Mouse (Mus musculus) midbrain, embryonic 12.5 days (tissue): ENCODE results near the gene Ccin. TPM values are rescaled to one million over a fixed set of nuclear protein-coding genes. Genes with fewer than 3 reads are reported as not detected.

Source experiments
- ATAC-seq: fragments of 200-750 bp; cut with Nextera tagmentation; 2 replicates; pipeline ENCODE4 v1.8.0; 2017; ENCODE audit warnings: low read depth, moderate TSS enrichment, moderate library complexity; ENCODE audit not compliant: low FRiP score
- H3K27ac ChIP-seq: fragments of 300-500 bp; sonication (generic); replicated peaks from 2 replicates; pipeline ENCODE4 v1.5.1; 2016; ENCODE audit warnings: mild to moderate bottlenecking
- H3K27me3 ChIP-seq: fragments of 300-500 bp; sonication (generic); 2 replicates; pipeline ENCODE4 v1.6.1; 2016; ENCODE audit warnings: mild to moderate bottlenecking
- H3K36me3 ChIP-seq: fragments of 300-500 bp; sonication (generic); 2 replicates; pipeline ENCODE4 v1.6.1; 2016
- H3K4me1 ChIP-seq: fragments of 300-500 bp; sonication (generic); 2 replicates; pipeline ENCODE4 v1.6.1; 2016
- H3K4me2 ChIP-seq: fragments of 300-500 bp; sonication (generic); replicated peaks from 2 replicates; pipeline ENCODE4 v1.6.1; 2016; ENCODE audit warnings: mild to moderate bottlenecking, moderate library complexity
- H3K4me3 ChIP-seq: fragments of 300-500 bp; sonication (generic); 2 replicates; pipeline ENCODE4 v1.5.1; 2016; ENCODE audit warnings: mild to moderate bottlenecking
- H3K9ac ChIP-seq: fragments of 300-500 bp; sonication (generic); replicated peaks from 2 replicates; pipeline ENCODE4 v1.6.1; 2016; ENCODE audit warnings: mild to moderate bottlenecking, moderate library complexity
- H3K9me3 ChIP-seq: fragments of 300-500 bp; sonication (generic); 2 replicates; pipeline ENCODE4 v1.6.1; 2016; ENCODE audit warnings: mild to moderate bottlenecking
- WGBS: fragments of 180-500 bp; shearing (Covaris S2); methylation state at CpG from one replicate; pipeline ENCODE4 v1.1.7; 2016; 5-methylcytosine and 5-hydroxymethylcytosine counted together
- polyA plus RNA-seq: library from polyadenylated mRNA; unstranded; fragments of >200 nt; fragmentation: Nextera tagmentation; extraction: Ambion mirVana; gene quantifications from 2 replicates; pipeline ENCODE4 v1.2.1, GENCODE M21; 2016

The Ccin gene
- polyA plus RNA-seq, 1 experiment from 2014 or later = not detected

DNA sequence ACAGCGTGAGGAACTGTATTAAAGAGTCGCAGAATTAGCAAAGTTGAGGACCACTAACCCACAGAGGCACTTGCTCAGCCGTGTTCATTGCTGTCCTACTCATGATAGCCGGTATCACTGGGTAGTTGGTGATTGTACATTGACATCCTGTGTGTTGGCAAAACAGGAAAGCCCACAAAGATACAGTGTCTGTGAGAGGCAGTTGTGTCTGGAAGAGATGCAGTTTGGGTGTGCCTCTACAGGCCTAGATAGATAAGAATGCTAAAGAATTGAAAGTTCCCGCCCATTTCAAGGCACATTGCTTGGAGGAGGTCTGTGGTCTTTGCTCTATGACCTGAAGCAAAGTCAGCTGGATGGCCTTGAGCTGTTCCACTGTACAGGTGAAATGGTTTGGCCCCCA is 20.8 kb downstream of the Ccin start, which contains the start of gene Clta:
Clta (plus strand) TSS at position 327 of the 400 bp plus-strand sequence.
- Histone ChIP-seq H3K9ac (no peak within 1 kb of the TSS), H3K27ac (no peak within 1 kb of the TSS), H3K4me3 (no peak within 1 kb of the TSS), H3K9me3 (peaks cover 6% of the 10 kb centered on the region; the same call in 1 of the 2 replicates), H3K36me3 (no peaks in the 10 kb centered on the region), H3K4me2 (no peak within 1 kb of the TSS), H3K4me1 (no peaks in the 10 kb centered on the region), H3K27me3 (no peaks in the 10 kb centered on the region; the same call in 1 of the 2 replicates)
- 89% methylated on average over 5 of the region's 5 CpGs for WGBS
- ATAC-seq = no peak

DNA sequence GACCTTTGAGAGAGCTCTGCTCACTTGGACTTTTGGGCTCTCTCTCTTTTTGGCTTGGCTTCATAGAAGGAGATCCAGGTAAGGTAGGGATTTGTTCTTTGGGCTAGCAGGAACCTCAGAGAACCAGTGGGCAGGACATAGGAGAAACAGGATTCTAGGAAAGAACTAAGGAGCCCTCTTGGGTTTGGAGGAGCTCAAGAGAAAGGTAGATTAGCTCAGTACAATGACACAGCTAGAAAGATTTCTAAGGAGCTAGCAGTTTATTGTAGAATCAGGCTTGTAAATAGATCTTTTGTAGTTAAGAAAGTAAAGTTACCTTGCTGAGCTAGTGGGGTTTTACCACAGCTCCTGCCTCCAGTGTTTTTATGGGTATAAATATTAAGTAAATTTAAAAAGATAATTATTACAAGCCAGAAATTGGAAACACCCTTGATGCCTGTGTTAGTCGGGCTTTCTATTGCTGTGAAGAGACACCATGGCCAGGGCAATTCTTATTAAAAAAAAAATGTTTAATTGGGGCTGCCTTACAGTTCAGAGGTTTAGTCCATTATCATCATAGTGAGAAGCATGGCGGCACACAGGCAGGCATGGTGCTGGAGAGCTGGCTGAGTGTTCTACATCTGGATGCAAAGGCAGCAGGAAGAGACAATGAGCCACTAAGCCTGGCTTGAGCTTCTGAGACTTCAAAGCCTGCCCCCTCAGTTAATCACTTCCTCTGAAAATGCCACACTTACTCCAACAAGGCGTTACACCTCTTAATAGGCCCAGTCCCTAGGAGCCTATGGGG is 21.5 kb downstream of the Ccin start:
- Histone ChIP-seq H3K4me2 (no peak overlapping the region), H3K9ac (no peak overlapping the region), H3K4me3 (no peak overlapping the region), H3K9me3 (0 out of 2 replicates have a peak, but pooled peaks cover 2% of the 10 kb centered on the region), H3K36me3 (no peaks in the 10 kb centered on the region), H3K27ac (no peak overlapping the region), H3K4me1 (no peaks in the 10 kb centered on the region), H3K27me3 (no peaks in the 10 kb centered on the region; the same call in 1 of the 2 replicates)
- WGBS = 70% methylated on average over 3 of the region's 3 CpGs
- ATAC-seq = no peak

DNA sequence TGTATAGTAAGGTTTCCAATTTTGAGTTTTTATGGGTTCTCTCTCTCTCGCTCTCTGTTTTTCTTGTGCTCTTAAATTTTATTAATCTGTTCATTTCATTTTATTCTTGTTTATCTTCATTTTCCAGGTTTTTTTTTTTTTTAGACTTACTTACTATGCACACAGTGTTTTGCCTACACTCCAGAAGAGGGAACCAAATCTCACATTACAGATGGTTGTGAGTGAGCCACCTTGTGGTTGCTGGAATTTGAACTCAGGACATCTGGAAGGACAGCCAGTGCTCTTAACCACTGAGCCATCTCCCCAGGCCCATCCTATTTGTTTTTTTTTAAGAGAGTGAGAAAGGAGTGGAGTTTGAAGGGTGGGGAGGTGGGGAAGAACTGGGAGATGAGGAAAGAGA is 26.9 kb downstream of the Ccin start:
- ATAC-seq = no peak
- no peaks in the 10 kb centered on the region for H3K36me3 ChIP-seq
- no peak overlapping the region for H3K4me2 ChIP-seq
- peaks cover 19% of the 10 kb centered on the region for H3K4me1 ChIP-seq
- 96% methylated on average over 1 of the region's 1 CpGs for WGBS
- 0 out of 2 replicates have a peak, but pooled peaks cover 2% of the 10 kb centered on the region for H3K9me3 ChIP-seq
- no peak overlapping the region for H3K4me3 ChIP-seq
- 0 out of 2 replicates have a peak, but pooled peaks cover 3% of the 10 kb centered on the region for H3K27me3 ChIP-seq
- no peak overlapping the region for H3K27ac ChIP-seq
- H3K9ac ChIP-seq = no peak overlapping the region

DNA sequence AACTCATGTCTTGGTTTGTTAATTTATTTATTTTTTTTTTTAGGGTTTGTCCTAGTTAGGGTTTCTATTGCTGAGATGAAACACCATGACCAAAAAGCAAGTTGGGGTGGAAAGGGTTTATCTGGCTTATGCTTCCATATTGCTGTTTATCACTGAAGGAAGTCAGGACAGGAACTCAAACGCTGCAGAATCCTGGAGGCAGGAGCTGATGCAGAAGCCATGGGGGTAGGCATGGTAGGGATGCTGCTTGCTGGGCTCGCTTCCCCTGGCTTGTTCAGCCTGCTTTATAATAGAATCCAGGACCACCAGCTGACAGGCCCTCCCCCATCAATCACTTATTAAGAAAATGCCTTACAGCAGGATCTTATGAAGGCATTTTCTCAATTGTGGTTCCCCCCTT is 27.6 kb downstream of the Ccin start:
- H3K4me3 ChIP-seq = no peak overlapping the region
- H3K36me3 ChIP-seq = no peaks in the 10 kb centered on the region
- peaks cover 19% of the 10 kb centered on the region for H3K4me1 ChIP-seq
- H3K27ac ChIP-seq = no peak overlapping the region
- no peak overlapping the region for H3K4me2 ChIP-seq
- ATAC-seq = no peak
- no peak overlapping the region for H3K9ac ChIP-seq
- 0 out of 2 replicates have a peak, but pooled peaks cover 2% of the 10 kb centered on the region for H3K9me3 ChIP-seq
- H3K27me3 ChIP-seq = peaks cover 5% of the 10 kb centered on the region; the same call in 1 of the 2 replicates
- 40% methylated on average over 2 of the region's 2 CpGs for WGBS

DNA sequence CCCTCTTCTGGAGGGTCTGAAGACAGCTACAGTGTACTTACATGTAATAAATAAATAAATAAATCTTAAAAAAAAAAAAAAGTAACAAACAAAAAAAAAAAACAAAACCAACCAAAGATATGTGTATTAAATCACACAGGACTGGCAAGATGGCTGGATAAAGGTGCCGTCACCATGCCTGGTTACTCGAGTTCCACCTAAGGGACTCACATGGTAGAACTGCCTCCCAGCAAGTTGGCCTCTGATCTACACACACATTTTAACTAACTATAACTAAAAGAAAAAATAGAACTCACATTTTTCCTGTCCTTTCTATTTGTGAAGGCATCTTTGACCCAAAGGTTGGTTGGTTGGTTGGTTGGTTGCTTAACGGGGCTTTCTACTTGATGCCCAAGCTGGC is 28.5 kb downstream of the Ccin start:
- Histone ChIP-seq H3K4me1 (peaks cover 19% of the 10 kb centered on the region), H3K27ac (peak overlapping the region; percentile 64; the same call in 1 of the 2 replicates), H3K4me3 (peak overlapping the region; percentile 83), H3K27me3 (peaks cover 14% of the 10 kb centered on the region), H3K4me2 (peak overlapping the region; percentile 95), H3K36me3 (no peaks in the 10 kb centered on the region), H3K9ac (peak overlapping the region; percentile 89), H3K9me3 (0 out of 2 replicates have a peak, but pooled peaks cover 2% of the 10 kb centered on the region)
- ATAC-seq = no peak
- 81% methylated on average over 3 of the region's 3 CpGs for whole genome bisulfite sequencing

DNA sequence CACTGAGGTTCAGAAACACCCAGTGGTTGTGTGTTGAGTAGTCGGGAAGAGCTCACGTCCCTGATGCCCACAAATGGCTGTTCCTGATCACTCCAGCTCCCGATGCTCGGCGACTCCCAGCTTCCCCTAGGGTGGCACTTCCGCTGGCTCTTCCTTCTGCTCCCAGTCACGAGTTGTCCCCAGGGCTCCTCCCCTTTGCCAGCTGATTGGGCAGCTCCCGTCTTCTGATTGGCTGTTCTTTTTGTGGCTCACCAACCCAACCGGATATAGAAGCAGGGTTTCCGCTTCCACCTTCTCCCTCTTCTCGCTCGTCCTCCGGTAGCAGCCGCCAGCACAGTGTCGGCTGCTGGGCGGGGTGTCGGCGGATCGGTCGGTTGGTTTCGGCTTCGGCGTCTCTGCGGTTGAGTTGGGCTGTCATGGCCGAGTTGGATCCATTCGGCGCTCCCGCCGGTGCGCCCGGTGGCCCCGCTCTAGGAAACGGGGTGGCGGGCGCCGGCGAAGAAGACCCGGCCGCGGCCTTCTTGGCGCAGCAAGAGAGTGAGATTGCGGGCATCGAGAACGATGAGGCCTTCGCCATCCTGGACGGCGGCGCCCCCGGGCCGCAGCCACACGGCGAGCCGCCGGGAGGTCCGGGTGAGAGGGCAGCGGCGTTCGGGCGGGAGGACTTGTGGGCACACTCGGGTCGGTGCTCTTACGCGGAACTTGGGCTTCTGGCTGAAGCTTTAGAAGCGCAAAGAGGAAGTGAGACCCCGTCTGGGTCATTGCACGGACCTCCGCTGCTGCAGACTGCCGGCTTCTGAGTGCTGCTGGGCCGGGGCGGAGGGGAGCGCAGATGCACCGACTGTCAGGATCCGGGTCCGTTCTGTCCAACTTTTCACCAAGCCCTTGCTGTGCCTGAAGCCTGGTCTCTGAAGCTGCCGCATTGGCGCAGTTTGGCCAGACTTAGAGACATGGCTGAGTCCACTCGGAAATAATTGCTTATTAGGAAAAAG is 29.4 kb downstream of the Ccin start:
- Histone ChIP-seq H3K27ac (peak overlapping the region; percentile 64), H3K36me3 (no peaks in the 10 kb centered on the region), H3K4me1 (peaks cover 19% of the 10 kb centered on the region), H3K4me2 (peak overlapping the region; percentile 95), H3K4me3 (peak overlapping the region; percentile 83), H3K27me3 (peaks cover 23% of the 10 kb centered on the region), H3K9me3 (no peaks in the 10 kb centered on the region), H3K9ac (peak overlapping the region; percentile 89)
- WGBS = under 1% methylated on average over 77 of the region's 77 CpGs
- peak; percentile 99 for ATAC-seq

DNA sequence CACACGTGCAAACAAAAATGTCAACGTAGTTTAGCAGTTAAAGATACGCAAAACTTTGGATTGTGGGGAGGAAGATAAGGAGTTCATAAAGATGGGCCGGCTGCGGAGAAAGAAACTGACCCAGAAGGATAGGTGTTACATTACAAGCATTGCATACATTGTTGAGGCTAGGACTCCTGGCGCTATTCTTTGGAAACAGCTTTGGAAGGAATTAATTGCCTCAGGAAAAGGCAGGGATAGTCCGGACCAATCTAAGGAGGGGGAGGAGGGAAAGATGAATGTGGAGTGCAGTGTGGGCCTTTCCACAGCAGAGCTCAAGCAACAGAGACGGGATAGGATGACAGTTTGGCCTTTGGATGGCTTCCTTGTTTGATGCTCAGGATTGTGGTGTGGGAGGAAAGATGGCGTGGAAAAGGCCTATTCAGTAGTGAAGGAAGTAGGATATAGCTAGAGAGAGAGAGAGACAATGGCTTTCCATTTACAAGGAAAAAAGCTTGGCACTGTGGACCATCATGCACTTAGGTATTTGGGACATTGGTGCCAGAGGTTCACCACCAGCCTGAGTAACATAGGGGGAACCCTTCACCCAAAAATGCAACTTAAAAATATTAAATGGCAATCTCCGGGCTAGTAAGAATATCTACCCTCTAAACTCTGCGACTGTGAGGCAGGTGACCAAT is 30.2 kb downstream of the Ccin start:
- no peak overlapping the region for H3K27ac ChIP-seq
- peaks cover 19% of the 10 kb centered on the region for H3K4me1 ChIP-seq
- H3K9ac ChIP-seq = peak overlapping the region; percentile 89
- H3K4me3 ChIP-seq = peak overlapping the region; percentile 83
- no peaks in the 10 kb centered on the region for H3K36me3 ChIP-seq
- 30% methylated on average over 11 of the region's 11 CpGs for WGBS
- H3K27me3 ChIP-seq = peaks cover 30% of the 10 kb centered on the region
- no peak for ATAC-seq
- H3K4me2 ChIP-seq = peak overlapping the region; percentile 95
- H3K9me3 ChIP-seq = no peaks in the 10 kb centered on the region

DNA sequence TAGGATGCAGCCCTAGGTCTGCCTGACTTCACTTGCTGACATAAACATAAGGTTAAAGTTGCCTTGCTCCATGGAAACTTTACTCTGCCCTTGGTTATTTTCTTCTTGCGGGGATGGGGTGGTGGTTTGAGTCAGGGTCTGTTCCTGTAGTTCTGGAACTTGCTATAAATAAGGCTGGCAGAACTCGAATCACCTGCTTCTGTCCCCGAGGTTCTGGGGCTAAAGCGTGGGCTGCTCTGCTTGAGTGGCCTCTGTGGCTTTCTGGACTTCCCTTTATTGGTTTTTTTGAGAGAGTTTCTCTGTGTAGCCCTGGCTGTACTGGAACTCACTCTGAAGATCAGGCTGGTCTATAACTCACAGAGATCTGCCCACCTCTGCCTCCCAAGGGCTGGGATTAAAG is 32.8 kb downstream of the Ccin start:
- Histone ChIP-seq H3K27ac (no peak overlapping the region), H3K4me3 (no peak overlapping the region), H3K4me2 (no peak overlapping the region), H3K9me3 (no peaks in the 10 kb centered on the region), H3K9ac (no peak overlapping the region), H3K27me3 (peaks cover 56% of the 10 kb centered on the region), H3K4me1 (peaks cover 19% of the 10 kb centered on the region), H3K36me3 (peaks cover 25% of the 10 kb centered on the region)
- 87% methylated on average over 4 of the region's 4 CpGs for WGBS
- no peak for ATAC-seq

DNA sequence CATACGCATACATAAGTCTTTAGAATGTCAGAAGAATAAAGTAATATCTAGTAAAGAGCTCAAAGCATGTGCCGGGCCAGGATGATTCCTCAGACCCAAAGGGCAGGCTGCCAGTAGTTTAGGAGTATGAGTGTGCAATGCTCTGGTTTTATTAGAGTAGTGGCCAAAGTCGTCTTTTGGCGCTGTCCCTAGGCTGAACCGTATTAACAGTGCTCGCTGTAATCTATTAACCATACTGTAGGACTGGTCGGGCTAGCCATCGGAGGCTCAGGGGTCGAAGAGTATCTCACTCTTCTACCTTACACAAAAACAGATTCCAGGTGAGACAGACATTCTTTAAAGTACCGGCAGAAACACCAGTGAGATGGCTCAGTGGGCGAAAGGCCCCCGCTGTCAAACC is 33.5 kb downstream of the Ccin start:
- 96% methylated on average over 12 of the region's 12 CpGs for WGBS
- H3K4me3 ChIP-seq = no peak overlapping the region
- H3K27me3 ChIP-seq = peaks cover 63% of the 10 kb centered on the region
- peaks cover 31% of the 10 kb centered on the region for H3K36me3 ChIP-seq
- H3K4me1 ChIP-seq = peaks cover 19% of the 10 kb centered on the region
- no peak for ATAC-seq
- no peak overlapping the region for H3K27ac ChIP-seq
- H3K9me3 ChIP-seq = no peaks in the 10 kb centered on the region
- no peak overlapping the region for H3K4me2 ChIP-seq
- no peak overlapping the region for H3K9ac ChIP-seq

DNA sequence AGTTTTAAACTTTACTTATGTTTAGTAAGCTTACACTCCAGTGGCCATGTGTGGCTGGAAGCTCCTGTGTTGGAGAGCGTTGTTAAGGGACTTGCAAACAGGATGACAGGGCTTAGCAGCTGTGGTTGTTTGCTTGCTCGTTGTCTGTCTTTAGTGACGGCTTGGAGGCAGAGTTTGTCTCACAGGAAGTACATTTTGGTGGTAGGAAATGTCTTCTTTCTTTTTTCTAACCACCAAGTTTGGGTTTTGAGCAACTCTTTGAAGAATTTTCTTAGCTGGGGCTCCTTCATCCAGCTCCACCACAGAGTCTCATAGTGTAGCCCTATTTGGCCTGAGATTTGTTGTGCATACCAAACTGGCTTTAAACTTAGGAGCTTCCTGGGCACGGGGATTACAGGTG is 39.0 kb downstream of the Ccin start:
- Histone ChIP-seq H3K27me3 (peaks cover 99% of the 10 kb centered on the region), H3K4me2 (no peak overlapping the region), H3K4me1 (no peaks in the 10 kb centered on the region), H3K27ac (no peak overlapping the region), H3K4me3 (no peak overlapping the region), H3K36me3 (peaks cover 86% of the 10 kb centered on the region), H3K9ac (no peak overlapping the region), H3K9me3 (no peaks in the 10 kb centered on the region)
- no peak for ATAC-seq
- WGBS = 86% methylated on average over 4 of the region's 4 CpGs

DNA sequence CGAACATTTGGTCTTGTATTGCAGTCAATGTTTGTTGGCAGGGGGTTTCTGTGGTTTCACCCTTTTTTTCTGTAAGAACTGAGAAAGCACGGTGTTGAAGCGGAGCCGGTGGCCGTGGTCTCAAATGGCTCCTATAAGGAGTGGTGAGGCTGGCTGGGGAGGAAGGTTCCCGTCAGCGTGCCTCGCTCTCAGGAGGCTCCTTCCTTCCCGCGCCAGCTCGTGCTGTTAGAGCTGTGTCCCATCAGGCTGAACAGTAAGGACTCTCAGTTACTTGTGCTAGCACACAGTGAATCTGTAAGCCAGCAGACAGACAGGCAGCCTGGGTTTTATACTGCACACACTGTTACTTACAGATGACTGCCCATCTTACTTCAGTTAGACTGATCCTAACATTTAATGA is 39.5 kb downstream of the Ccin start:
- Histone ChIP-seq H3K4me3 (no peak overlapping the region), H3K9me3 (no peaks in the 10 kb centered on the region), H3K4me1 (peaks cover under 1% of the 10 kb centered on the region), H3K36me3 (peaks cover 91% of the 10 kb centered on the region), H3K27ac (no peak overlapping the region), H3K27me3 (peaks cover 99% of the 10 kb centered on the region), H3K4me2 (no peak overlapping the region), H3K9ac (no peak overlapping the region)
- ATAC-seq = no peak
- 90% methylated on average over 11 of the region's 11 CpGs for WGBS
